Mouse (Mus musculus): Measurements from ENCODE around the gene Lingo4.

- no peak for TF ChIP-seq GATA1 (IDR thresholded peaks at IDR 0.05; ENCODE audit: borderline replicate concordance, low read length)
- TF ChIP-seq FLI1 (IDR thresholded peaks at IDR 0.05; ENCODE audit: low read length), result no peak
Observed at GRCm38 (mm10) chr3:94372641-94373040, 25.7 kb upstream of the Lingo4 start, which contains the start of gene Rorc.

All from megakaryocyte, embryonic 14.5 days (primary cell).